Mouse (Mus musculus) neural tube, embryonic 15.5 days (tissue): ENCODE results near the gene Gm10447. TPM values are rescaled to one million over a fixed set of nuclear protein-coding genes. Genes with fewer than 3 reads are reported as not detected.

ENCODE experiments used
- ATAC-seq: fragments of 200-750 bp; cut with Nextera tagmentation; 2 replicates; pipeline ENCODE4 v1.8.0; 2017; ENCODE audit warnings: mild to moderate bottlenecking, moderate TSS enrichment, moderate library complexity; ENCODE audit not compliant: low FRiP score
- H3K27ac ChIP-seq: fragments of 300-500 bp; sonication (generic); replicated peaks from 2 replicates; pipeline ENCODE4 v1.5.1; 2015; ENCODE audit warnings: mild to moderate bottlenecking, inconsistent platforms
- H3K27me3 ChIP-seq: fragments of 300-500 bp; sonication (generic); replicated peaks from 2 replicates; pipeline ENCODE4 v1.6.1; 2015; ENCODE audit warnings: inconsistent platforms
- H3K36me3 ChIP-seq: fragments of 300-500 bp; sonication (generic); 2 replicates; pipeline ENCODE4 v1.6.1; 2015; ENCODE audit warnings: inconsistent platforms
- H3K4me1 ChIP-seq: fragments of 300-500 bp; sonication (generic); 2 replicates; pipeline ENCODE4 v1.6.1; 2015; ENCODE audit warnings: inconsistent platforms
- H3K4me2 ChIP-seq: fragments of 300-500 bp; sonication (generic); 2 replicates; pipeline ENCODE4 v1.6.1; 2015; ENCODE audit warnings: inconsistent platforms, mild to moderate bottlenecking, moderate library complexity
- H3K4me3 ChIP-seq: fragments of 300-500 bp; sonication (generic); replicated peaks from 2 replicates; pipeline ENCODE4 v1.5.1; 2015; ENCODE audit warnings: mild to moderate bottlenecking, inconsistent platforms
- H3K9ac ChIP-seq: fragments of 300-500 bp; sonication (generic); replicated peaks from 2 replicates; pipeline ENCODE4 v1.6.1; 2015; ENCODE audit warnings: mild to moderate bottlenecking, inconsistent platforms
- H3K9me3 ChIP-seq: fragments of 300-500 bp; sonication (generic); replicated peaks from 2 replicates; pipeline ENCODE4 v1.6.1; 2016; ENCODE audit warnings: inconsistent platforms
- WGBS: fragments of 180-500 bp; shearing (Covaris S2); methylation state at CpG from one replicate; pipeline ENCODE4 v1.1.7; 2015; ENCODE audit warnings: mixed read lengths; 5-methylcytosine and 5-hydroxymethylcytosine counted together
- polyA plus RNA-seq: library from polyadenylated mRNA; unstranded; fragments of >200 nt; fragmentation: Nextera tagmentation; extraction: Ambion mirVana; gene quantifications from 2 replicates; pipeline ENCODE4 v1.2.1, GENCODE M21; 2015

The Gm10447 gene
- polyA plus RNA-seq, 1 experiment from 2014 or later, result not detected

DNA sequence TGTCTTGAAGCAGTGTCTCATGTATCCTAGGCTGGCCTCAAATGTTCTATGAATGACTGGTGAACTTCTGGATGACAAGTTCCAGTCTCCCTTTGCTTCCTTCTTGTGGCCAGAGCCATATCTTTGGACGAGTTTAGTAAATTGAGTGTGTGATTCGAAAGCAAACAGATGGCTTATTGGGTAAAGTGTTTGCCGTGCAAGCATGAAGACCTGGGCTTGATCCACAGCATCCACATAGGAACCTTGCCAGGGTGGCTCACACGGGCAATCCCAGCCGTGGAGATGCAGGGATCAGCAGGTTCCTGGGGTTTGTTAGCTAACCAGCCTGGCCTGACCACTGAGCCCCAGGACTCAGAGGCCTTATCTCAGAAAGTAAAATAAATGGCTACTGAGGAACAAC is 3.9 kb downstream of the Gm10447 start:
- Histone ChIP-seq H3K4me1 (peaks cover 12% of the 10 kb centered on the region), H3K4me2 (no peak overlapping the region), H3K9ac (no peak overlapping the region), H3K27ac (no peak overlapping the region), H3K9me3 (no peaks in the 10 kb centered on the region), H3K4me3 (no peak overlapping the region), H3K27me3 (peaks cover 35% of the 10 kb centered on the region), H3K36me3 (no peaks in the 10 kb centered on the region)
- WGBS, result 87% methylated on average over 5 of the region's 5 CpGs
- ATAC-seq, result no peak

DNA sequence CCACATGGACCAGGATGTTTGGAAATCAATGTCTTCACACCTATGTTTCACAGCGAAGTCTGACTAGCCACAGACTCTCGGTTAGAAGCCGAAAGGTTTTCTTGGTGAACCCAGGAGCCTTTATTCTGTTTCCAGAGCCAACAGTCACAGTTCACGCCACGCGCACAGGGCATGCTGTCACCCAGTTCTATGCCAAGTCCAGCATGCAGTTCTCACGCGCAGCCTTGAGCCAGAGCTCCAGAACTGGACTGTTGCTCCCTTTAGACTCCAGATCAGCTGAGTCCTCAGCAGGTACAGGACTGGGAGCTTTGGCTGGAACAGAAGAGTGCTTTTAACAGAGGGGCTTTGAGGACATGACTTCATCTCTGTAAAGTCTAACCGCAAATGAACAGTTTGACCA is 4.5 kb downstream of the Gm10447 start:
- ATAC-seq, result no peak
- 96% methylated on average over 9 of the region's 9 CpGs for WGBS
- Histone ChIP-seq H3K4me3 (no peak overlapping the region), H3K27ac (no peak overlapping the region), H3K9me3 (no peaks in the 10 kb centered on the region), H3K4me1 (peaks cover 10% of the 10 kb centered on the region), H3K27me3 (peaks cover 29% of the 10 kb centered on the region), H3K36me3 (no peaks in the 10 kb centered on the region), H3K4me2 (no peak overlapping the region), H3K9ac (no peak overlapping the region)

DNA sequence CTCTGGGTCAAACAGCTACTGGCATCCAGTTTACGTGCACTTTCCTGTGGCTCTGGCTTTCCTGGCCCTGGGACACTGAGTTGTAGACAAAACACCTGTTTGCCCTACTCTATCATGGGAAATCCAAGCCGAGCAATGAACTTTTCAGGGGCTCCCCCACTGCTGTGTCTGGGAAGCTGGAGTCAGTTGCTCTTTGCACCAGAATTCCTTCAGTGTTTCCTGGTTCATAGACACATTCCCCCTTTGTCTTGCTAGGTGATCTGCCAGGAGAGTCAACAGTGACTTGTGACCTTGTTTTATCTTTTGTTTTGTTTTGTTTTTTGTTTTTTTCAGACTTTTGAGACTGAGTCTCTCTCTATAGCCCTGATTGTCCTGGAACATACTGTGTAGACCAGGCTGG is 5.5 kb downstream of the Gm10447 start:
- Histone ChIP-seq H3K9ac (no peak overlapping the region), H3K9me3 (no peaks in the 10 kb centered on the region), H3K4me1 (no peaks in the 10 kb centered on the region), H3K36me3 (no peaks in the 10 kb centered on the region), H3K27ac (no peak overlapping the region), H3K27me3 (peaks cover 21% of the 10 kb centered on the region), H3K4me2 (no peak overlapping the region), H3K4me3 (no peak overlapping the region)
- 61% methylated on average over 2 of the region's 2 CpGs for WGBS
- ATAC-seq, result no peak

DNA sequence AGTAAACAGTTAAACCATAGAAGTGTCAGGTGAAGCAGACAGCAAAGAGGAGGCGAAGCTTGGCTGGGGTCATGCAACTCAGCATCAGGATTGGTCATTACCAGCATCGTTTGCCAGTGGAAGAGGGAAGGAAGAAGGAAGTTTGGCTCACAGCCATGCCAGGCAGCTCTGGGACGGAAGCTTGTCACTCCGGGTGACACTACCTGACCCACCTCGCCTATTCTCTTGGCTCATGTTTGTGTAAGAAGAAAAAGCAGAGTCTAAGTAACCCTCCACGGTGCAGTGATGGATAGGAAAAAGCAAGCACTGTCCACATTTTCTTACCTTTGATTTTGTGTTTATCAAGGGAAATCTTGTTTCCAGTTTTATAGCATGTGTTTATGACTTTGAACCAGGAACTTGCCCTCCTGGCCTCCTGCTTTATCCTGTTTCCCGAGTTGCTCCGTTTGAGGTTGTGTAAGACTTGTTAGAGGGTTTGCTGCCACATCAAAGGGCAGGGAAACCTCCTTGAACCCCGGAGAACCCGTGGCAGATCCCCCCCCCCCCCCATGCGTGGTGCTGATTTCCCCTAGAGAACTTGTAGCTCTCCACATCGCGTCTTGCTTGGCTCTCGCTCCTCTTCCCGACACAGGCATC is 6.7 kb downstream of the Gm10447 start:
- H3K36me3 ChIP-seq, result no peaks in the 10 kb centered on the region
- H3K9me3 ChIP-seq, result no peaks in the 10 kb centered on the region
- no peak overlapping the region for H3K4me3 ChIP-seq
- H3K27ac ChIP-seq, result no peak overlapping the region
- peaks cover 11% of the 10 kb centered on the region for H3K27me3 ChIP-seq
- no peak overlapping the region for H3K4me2 ChIP-seq
- ATAC-seq, result no peak
- no peaks in the 10 kb centered on the region for H3K4me1 ChIP-seq
- no peak overlapping the region for H3K9ac ChIP-seq
- 56% methylated on average over 15 of the region's 15 CpGs for WGBS

DNA sequence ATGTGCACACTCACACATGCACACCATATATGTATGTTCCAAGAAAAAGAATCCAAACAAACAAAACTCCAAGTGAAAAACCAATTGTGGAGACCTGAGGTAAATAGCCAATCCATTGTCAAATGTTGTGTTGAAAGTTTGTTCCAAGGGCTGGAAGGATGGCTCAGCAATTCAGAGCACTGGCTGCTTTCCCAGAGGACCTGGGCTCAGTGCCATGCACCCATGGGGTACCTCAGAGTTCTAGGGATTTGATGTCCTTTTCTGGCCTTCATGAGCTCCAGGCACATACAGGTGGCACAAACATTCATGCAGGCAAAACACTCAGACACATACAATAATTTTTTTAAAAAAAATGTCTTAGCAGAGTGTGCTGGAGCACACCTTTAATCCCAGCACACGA is 8.4 kb downstream of the Gm10447 start:
- no peak for ATAC-seq
- H3K4me2 ChIP-seq, result no peak overlapping the region
- no peaks in the 10 kb centered on the region for H3K27me3 ChIP-seq
- no peak overlapping the region for H3K4me3 ChIP-seq
- no peak overlapping the region for H3K27ac ChIP-seq
- H3K4me1 ChIP-seq, result no peaks in the 10 kb centered on the region
- H3K9me3 ChIP-seq, result no peaks in the 10 kb centered on the region
- no peaks in the 10 kb centered on the region for H3K36me3 ChIP-seq
- 90% methylated on average over 1 of the region's 1 CpGs for WGBS
- H3K9ac ChIP-seq, result no peak overlapping the region

DNA sequence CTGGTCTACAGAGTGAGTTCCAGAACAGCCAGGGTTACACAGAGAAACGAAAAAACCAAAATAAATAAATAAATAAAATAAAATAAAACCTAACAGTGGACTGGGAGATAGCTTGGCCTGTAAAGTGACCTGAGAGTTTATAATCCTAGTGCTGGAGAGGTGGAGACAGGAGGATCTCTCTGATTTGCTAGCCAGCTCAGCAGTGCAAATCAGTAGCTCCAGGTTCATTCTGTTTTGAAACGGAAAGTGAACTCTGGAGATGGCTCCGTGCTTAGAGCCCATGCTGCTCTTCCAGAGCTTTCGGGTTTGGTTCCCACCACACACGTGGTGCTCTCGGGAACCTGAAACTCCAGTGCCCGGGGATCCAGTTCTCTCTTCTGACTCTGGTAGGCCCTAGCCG is 8.9 kb downstream of the Gm10447 start:
- 90% methylated on average over 8 of the region's 8 CpGs for WGBS
- Histone ChIP-seq H3K9ac (no peak overlapping the region), H3K9me3 (no peaks in the 10 kb centered on the region), H3K4me2 (no peak overlapping the region), H3K4me1 (no peaks in the 10 kb centered on the region), H3K36me3 (no peaks in the 10 kb centered on the region), H3K27me3 (no peaks in the 10 kb centered on the region), H3K27ac (no peak overlapping the region), H3K4me3 (no peak overlapping the region)
- no peak for ATAC-seq

DNA sequence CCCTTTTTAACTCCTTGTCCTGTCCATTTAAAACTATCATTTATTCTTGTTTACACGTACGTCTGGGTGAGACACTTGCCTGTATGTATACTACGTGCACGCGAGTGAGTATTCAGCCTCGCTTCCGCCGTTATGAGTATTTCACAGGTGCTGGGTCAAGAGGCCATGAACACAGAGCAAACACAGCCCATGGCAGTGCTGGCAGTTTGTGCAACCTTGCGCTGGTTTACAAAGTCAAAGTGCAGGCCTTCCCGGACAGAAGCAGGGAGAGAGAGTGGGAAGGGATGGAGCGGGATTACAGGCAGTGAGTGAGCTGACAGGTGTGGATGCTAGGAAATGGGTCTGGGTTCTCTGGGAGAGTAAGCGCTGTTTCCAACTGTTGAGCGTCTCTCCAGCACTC is 10.7 kb downstream of the Gm10447 start:
- Histone ChIP-seq H3K27me3 (no peaks in the 10 kb centered on the region), H3K4me2 (no peak overlapping the region), H3K9ac (no peak overlapping the region), H3K27ac (no peak overlapping the region), H3K4me1 (no peaks in the 10 kb centered on the region), H3K4me3 (no peak overlapping the region), H3K36me3 (no peaks in the 10 kb centered on the region), H3K9me3 (no peaks in the 10 kb centered on the region)
- WGBS, result 88% methylated on average over 13 of the region's 13 CpGs
- no peak for ATAC-seq

DNA sequence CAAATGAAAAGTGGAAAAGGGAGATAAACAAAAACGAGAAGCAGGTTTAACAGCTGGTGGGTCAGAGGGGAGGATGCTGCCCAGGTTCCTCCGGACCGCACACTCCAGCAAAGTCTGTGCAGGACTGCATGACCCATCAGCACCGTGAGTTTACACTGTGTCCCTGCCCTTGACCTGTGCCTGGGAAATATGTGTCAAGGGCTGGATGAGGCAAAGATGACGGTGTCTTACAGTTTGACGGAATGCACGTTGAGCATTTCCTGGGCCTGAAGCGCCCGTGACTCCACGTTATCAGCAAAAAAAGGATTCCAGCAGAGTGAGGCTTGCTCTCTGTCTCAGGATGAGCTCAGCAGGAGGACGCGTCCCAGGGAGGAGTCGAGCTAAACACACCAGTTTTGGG is 11.3 kb downstream of the Gm10447 start:
- Histone ChIP-seq H3K9ac (no peak overlapping the region), H3K4me1 (no peaks in the 10 kb centered on the region), H3K4me2 (no peak overlapping the region), H3K9me3 (no peaks in the 10 kb centered on the region), H3K27me3 (no peaks in the 10 kb centered on the region), H3K4me3 (no peak overlapping the region), H3K27ac (no peak overlapping the region), H3K36me3 (no peaks in the 10 kb centered on the region)
- 67% methylated on average over 13 of the region's 13 CpGs for whole genome bisulfite sequencing
- no peak for ATAC-seq

DNA sequence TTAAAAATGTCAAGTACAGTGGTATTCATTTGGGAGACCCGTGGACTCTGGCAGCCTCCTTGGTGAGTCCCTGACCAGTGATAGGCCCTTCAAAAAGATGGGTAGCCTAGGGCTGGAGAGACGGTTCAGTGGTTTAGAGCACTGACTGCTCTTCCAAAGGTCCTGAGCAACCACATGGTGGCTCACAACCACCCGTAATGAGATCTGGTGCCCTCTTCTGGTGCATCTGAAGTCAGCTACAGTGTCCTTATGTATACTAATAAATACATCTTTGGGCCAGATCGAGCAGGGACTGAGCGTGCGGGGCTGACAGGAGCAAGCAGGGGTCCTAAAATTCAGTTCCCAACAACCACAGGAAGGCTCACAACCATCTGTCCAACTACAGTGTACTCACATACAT is 13.0 kb downstream of the Gm10447 start:
- no peak overlapping the region for H3K9ac ChIP-seq
- H3K36me3 ChIP-seq, result no peaks in the 10 kb centered on the region
- no peak overlapping the region for H3K4me3 ChIP-seq
- no peaks in the 10 kb centered on the region for H3K27me3 ChIP-seq
- ATAC-seq, result no peak
- H3K4me2 ChIP-seq, result no peak overlapping the region
- H3K4me1 ChIP-seq, result no peaks in the 10 kb centered on the region
- 43% methylated on average over 6 of the region's 6 CpGs for WGBS
- no peaks in the 10 kb centered on the region for H3K9me3 ChIP-seq
- no peak overlapping the region for H3K27ac ChIP-seq

DNA sequence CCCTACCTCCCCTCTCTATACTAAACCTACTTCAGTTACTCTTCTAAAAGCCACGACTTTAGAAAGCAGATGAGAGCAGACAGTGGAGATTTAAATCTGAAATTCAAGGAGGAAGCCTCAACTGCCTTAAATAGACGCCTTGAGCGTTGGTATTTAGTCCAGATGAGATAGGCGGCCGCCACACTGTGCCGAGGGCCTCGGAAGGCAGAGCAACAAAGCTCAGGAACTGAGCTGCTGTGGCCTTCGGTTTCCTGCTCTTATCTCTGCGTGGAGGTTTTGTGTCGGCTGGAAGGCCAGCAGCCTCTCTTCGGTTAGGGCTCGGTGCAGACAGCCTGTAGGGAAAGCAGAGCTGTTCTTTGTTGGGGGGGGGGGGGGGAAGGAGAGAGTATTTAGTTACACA is 15.0 kb downstream of the Gm10447 start:
- WGBS, result 62% methylated on average over 12 of the region's 12 CpGs
- Histone ChIP-seq H3K9me3 (no peaks in the 10 kb centered on the region), H3K9ac (no peak overlapping the region), H3K4me2 (no peak overlapping the region), H3K27me3 (no peaks in the 10 kb centered on the region), H3K4me3 (no peak overlapping the region), H3K4me1 (no peaks in the 10 kb centered on the region), H3K27ac (no peak overlapping the region), H3K36me3 (no peaks in the 10 kb centered on the region)
- ATAC-seq, result no peak

DNA sequence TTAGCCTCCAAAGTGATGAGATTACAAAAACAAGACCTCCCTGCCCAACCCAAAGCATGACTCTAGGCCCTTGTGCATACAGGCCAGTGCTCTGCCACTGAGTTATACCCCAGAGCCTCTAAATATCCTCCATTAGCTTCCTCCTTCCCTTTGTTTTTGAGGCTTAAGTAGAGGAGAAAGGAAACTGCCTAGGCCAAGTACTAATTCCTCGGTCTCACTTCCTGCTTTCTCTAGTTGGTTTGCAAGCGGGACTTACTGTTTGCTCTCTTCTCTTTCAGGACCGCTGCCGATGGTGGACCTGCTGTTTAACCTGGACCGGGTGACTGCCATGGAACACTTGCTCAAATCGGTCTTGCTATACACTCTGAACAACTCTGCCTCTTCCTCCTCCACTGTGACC is 20.6 kb downstream of the Gm10447 start:
- no peak overlapping the region for H3K4me2 ChIP-seq
- H3K36me3 ChIP-seq, result no peaks in the 10 kb centered on the region
- no peaks in the 10 kb centered on the region for H3K27me3 ChIP-seq
- H3K4me1 ChIP-seq, result peaks cover 4% of the 10 kb centered on the region
- no peak overlapping the region for H3K9ac ChIP-seq
- H3K4me3 ChIP-seq, result no peak overlapping the region
- 97% methylated on average over 6 of the region's 6 CpGs for WGBS
- no peak overlapping the region for H3K27ac ChIP-seq
- no peaks in the 10 kb centered on the region for H3K9me3 ChIP-seq
- no peak for ATAC-seq

DNA sequence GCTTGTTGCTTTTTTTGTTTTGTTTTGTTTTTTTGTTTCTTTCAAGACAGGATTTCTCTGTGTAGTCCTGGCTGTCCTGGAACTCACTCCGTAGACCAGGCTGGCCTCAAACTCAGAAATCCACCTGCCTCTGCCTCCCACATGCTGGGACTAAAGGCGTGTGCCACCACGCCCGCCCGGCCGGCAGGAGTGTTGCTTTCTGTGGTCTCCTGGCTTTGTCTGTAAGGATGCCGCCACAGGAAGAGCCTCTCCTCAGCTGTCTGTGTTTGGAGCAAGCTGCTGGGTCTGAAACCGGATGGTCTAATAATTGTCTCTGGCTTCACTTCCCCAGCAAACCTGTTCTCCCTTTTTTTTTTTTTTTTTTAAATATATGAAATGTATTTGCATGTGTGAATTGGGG is 21.4 kb downstream of the Gm10447 start:
- WGBS, result 84% methylated on average over 8 of the region's 8 CpGs
- no peaks in the 10 kb centered on the region for H3K27me3 ChIP-seq
- no peaks in the 10 kb centered on the region for H3K9me3 ChIP-seq
- no peak for ATAC-seq
- peaks cover 6% of the 10 kb centered on the region for H3K4me1 ChIP-seq
- no peak overlapping the region for H3K27ac ChIP-seq
- no peak overlapping the region for H3K4me3 ChIP-seq
- no peak overlapping the region for H3K4me2 ChIP-seq
- no peaks in the 10 kb centered on the region for H3K36me3 ChIP-seq
- H3K9ac ChIP-seq, result no peak overlapping the region

DNA sequence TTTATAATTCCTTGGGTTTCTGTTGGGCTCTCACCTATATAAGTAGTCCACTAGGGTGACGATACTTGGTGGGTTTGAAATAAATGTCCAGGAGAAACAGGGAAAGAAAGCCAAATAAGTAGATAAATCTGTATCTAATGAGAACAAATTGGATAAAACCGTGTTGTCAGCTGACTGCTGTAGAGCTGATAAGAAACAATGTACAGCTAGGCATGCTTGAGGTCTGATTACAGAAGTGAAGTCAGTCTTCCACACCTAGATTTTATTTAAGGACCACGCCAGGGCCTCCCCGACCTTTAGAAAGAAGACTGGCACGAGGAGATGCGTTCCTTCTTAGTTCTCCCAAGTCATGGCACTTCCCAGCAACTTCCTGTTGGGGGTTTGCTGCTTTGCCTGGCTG is 23.9 kb downstream of the Gm10447 start:
- H3K9ac ChIP-seq, result no peak overlapping the region
- WGBS, result 77% methylated on average over 6 of the region's 6 CpGs

More for the DNA sequence above, 23.9 kb downstream of the Gm10447 start:
- Histone ChIP-seq H3K27me3 (no peaks in the 10 kb centered on the region), H3K4me2 (no peak overlapping the region), H3K9me3 (no peaks in the 10 kb centered on the region), H3K4me1 (peaks cover 16% of the 10 kb centered on the region), H3K4me3 (no peak overlapping the region), H3K36me3 (peaks cover 10% of the 10 kb centered on the region), H3K27ac (no peak overlapping the region)
- ATAC-seq, result no peak
